Mouse (Mus musculus) spleen, postnatal 36 days (tissue): ENCODE results near the gene Ubr4.
"Not testable (repeated sequence)": the region's sequence is repeated elsewhere in the genome, so short reads cannot be mapped to it uniquely, and the experiment has no call there.

Source experiments
- DNase-seq, 2 experiments: peaks; one replicate each; pipeline ENCODE4 v3.0.0; 2022; ENCODE audit warnings: low spot score in 2 of 2, mixed read lengths in 1 of 2

Gene Ubr4

DNA sequence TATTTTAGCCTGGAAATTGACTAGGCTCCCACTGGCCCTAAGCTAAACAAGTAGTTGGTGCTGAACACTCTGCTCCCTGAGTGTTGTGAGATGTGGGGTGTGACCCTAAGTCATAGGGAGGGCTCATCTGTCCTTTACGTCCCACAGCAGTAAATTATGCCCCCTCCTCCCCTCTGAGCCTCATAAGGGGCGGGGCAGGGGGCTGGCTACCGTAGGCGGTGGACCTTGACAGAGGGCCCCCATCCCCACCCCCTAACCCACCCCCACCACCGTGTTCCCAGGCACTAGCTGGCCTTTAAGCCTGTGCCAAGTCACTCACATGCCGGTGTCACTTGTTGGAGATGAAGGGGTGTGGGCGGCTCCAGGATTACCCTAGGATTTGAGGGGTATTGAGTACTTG, 132.1 kb downstream of the Ubr4 start:
- DNase-seq, result no peak

DNA sequence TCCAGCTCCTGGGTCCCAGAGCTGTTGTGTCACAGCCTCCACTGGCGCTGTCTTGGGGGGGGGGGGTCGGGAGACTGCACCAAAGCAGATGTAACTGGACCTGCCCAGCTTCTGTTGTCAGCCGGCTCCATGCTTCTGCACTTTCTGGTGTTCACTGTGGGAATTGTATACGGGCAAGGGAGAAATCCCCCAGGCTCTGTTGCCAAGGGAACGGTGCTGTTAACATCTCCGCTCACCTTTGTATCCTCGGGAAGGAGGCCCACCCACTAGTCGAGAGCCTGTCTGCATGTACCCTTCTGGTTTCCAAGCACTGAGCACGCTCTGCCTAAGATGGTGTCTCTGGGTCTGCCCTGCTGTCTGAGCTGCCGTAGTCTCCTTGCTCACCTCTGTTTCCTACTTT, 134.7 kb downstream of the Ubr4 start:
- no peak for DNase-seq

DNA sequence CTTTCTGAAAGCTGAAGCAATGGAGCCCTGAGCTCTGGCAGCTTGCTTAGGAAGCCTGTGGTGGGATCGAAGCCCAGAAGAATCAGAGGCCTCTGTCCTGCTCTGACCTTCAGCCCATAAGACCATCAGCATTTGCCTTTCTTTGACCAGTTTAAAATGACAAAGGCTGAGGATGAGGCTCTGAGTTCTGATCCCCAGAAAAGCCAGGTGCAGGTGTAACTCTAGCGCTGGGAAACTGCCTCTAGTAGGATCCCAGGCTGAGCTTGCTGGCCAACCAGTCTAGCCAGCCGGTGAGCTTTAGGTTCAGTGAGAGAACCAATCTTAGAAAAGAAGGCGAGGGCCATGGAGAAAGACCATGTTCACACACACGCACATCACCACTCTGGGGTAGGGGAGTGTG, 135.9 kb downstream of the Ubr4 start:
- DNase-seq, result no peak

DNA sequence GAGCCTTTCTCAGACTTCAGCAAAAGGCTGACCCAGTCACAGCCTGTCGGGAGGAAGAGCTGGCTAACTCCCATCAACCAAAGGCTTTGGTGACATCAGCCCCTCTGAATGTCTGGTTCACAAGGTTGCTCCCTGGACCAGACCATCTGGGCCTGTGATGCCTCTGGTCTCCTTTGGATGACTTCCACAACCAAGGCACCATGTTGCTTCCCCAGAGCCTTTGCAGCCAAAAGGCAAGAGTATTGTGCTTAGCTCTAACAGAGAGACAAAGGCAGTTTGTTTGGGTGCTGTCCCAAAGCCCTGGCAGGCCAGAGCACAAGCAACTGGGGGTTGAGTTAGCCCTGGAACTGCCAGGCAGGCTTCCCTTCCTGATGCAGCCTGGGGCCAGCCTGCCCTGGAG, 137.5 kb downstream of the Ubr4 start:
- no peak for DNase-seq

DNA sequence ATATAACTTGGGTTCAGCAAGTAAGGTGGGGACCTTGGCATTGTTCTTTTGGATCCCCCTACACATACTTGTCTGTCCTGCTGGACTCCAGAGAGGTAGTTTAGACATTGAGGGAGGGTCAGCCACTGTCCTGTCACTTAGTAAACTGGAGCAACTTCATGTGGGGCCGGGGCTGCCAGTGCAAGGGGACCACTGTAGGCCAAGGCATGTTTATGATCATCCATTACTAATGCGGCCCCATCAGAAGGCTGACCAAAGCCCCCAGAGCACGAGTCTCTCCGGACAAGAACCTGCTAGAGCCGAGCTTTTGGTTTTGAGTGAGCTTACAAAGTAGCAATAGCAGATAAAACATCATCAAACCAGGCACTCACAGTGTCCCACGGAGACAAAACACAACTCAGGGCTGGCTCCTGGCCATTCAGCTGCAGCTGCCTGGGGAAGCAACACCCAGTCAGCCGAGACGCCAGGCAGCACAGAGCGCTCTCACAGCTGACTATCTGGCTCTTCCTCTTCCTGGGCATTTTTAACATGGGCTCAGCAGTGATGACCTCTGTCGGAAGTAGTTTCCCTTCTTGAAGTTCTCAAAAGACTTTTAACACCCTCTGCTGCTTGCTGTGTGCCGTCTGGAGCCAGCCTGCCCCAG, 138.1 kb downstream of the Ubr4 start:
- peak in 1 of 2 experiments; percentile 10 for DNase-seq

DNA sequence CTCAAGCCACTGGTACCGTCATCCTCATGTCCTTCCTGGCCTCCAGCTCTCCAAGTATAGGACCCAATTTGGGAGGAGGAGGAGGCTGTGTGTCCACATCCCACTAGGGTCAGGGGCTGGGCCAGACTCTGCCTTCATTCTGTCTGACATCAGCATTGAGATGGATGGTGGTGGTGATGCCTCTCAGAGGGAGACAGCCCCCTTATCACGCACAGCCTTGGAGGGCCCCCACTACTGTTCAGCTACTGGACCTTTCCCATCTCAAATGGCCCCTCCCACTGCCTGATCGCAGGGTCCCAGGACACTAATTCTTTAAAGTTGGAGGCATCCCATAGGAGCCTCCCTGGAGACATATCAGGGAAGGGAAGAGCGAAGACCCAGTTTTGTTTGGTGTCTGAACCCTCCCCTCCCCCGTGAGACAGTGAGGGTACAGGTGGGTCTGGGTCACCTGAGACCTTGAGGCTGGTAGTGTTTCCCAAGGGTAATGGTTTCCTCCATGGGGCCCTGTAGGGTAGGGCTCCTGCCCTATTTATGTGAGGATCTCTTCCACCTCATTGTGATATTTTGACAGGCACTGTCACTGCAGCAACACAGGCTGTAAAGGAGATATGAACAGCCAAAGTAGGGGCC, 139.2 kb downstream of the Ubr4 start:
- DNase-seq, result no peak

DNA sequence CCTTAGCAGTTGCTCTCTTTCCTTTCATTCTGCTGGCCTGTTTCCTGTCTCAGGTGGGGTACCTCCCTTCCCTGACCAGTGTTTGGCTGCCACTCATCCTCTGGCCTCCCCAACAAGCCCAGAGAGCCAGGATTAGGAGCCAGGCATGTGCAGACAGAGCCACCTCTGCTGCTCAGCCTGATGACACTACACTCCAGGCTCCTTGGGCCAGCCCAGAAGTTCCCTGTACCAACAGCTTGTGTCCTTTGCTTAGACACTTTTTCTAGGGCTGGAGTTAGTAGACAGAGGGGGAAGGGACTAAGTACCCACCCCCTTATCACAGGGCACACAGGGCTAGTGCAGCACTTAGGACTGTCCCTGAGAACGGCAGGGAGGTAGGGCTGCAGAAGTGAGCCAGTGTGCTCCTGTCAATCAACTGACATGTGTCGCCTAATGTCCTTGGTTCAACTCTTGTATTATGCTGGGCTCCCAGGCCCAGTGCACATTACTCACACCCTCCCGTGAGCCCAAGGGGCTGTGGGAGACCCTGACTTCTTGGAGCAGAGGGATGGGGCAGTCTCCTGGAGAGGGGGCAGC, 139.9 kb downstream of the Ubr4 start:
- no peak for DNase-seq

DNA sequence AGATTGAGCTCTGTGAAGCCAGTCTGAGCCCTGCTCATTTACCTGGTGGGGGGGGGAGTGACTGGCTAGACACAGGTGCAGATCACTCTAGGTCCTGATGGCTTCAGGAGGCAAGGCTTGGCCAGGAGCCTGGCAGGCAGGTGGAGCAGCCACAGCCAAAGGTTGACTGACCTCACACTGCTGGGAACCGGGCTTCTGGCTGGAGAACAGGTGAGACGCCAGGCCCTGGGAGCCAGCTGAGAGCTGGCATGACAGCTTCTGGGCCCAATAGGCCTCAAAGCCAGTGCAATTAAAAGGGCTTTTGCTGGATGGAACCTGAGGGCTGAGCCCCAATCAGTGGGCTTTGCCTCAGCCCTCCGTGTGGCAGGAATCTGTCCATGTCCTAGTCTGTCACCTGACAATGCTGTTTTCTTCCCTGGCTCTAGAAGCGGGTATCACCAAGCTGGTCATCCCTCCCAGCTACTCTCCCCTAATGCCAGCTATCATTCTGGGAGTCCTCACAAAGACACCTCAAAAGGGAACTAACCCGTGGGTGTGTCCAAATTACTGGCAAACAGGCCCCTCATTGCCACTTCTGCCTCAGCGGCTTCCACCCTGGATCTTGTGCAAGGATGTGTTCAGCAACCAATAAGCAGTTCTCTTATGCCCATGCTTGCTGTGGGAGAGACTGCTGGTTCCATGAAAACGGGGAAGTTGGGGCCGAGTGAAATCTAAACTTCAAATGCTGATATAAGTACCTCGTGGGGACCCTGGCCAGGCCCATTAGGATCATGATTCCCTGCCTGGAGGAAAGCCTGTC, 141.0 kb downstream of the Ubr4 start:
- peak; percentile 20 to 43 for DNase-seq

DNA sequence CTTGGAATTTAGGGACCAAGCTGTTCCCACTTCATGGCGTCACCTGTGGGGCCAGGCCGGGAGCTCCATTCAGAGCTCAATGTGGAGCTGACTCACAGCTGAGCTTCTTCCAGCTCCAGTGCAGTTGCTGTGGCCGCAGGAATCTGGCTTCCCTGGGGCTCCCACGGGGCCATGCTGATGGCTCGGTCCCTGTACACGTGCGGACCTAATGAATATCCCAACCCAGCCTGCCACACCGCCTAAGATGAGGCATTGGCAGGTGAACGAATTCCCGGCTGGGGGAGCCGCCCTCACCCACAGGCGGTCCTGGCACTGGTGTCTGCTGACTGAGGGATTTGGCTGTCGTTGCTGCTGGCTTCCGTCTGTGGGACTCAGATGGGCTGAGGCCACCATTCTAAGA, 148.4 kb downstream of the Ubr4 start:
- no peak for DNase-seq

DNA sequence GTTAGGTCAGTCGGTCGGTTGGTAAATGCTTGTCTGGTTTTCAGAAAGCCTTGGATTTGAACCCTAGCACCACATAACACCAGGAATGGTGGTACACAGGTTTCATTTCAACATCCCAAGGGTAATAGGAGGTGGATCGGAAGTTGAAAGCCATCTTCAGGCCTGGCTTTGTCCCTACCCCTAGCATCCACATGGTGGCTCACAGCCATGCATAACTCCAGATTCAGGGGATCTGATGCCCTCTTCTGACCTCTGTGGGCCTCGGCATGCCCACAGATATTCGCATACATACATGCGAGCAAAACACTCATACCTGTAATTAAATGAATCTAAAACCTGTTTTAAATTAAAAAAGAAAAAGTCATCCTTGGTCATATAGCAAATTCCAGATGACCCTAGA, 149.3 kb downstream of the Ubr4 start:
- DNase-seq, result no peak

DNA sequence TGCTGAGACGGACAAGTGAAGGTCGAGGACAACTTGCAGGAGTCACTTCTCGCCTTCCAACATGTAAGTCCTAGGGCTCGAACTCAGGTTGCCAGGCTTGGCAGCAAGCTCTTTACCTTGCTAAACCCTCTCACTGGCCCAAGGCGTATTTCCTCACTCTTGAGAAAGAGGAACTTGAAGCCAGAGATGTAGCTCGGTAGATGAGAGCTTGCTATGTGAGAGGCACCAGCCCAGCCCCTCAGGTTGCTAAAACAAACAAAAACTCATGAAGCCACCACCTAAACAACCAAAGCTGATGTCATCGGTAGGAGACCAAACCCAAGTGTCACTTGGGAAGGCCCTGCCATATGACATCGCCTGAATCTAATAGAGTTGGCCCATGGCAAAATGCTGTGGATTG, 151.5 kb downstream of the Ubr4 start:
- no peak for DNase-seq

DNA sequence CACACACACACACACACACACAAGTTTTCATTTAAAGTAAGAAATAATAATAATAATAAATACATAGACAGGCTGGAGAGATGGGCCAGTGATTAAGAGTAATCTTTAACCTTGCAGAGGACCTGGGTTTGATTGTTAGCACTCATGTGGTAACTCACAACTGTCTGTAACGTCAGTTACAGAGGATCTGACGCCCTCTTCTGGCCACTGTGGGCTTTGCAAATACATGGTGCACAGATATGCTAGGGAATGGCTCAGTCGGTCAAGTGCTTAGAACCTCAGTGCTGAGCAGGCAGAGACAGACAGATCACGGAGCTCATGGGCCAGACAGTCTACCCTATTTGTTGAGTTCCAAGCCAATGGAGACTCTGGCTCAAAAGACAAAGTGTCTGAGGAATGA, 153.3 kb downstream of the Ubr4 start:
- no peak for DNase-seq

DNA sequence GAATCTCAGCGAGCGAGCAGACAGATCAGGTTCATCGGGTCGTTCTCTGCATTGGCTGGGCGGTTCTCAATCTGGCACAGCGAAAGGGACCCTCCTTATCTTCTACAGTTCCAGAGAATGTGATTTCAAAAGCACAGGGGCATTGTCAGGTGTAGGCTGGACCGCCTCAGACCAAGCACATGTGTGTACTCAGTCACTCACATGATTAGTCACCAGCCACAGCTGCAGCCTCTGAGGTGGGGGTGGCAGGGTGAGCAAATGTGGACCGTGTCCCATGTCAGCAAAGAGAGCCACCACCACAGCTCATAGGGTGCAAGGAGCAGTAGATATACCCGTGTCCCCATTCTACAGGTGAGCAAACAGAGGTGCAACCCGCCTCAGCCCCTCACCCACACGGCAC, 154.3 kb downstream of the Ubr4 start:
- no peak for DNase-seq

DNA sequence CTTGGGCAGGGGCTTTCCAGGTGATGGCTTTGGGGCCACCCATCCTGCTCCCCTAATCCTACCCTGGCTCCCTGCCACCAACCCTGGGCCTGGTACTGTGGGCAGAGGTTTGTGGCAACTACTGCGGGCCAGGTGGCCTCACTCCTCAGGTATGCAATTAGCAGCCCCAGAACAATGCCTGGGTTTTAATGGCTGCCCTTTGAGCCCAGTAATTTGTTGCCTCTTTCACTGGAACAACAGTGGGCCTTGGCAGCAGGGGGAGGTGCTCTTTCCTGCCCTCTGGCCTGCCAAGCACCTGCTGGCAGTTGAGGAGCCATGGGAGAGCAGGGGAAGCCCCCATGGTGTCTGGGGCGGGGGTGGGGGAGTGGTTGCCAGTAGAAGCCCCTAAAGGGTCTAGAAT, 156.7 kb downstream of the Ubr4 start:
- DNase-seq, result no peak

DNA sequence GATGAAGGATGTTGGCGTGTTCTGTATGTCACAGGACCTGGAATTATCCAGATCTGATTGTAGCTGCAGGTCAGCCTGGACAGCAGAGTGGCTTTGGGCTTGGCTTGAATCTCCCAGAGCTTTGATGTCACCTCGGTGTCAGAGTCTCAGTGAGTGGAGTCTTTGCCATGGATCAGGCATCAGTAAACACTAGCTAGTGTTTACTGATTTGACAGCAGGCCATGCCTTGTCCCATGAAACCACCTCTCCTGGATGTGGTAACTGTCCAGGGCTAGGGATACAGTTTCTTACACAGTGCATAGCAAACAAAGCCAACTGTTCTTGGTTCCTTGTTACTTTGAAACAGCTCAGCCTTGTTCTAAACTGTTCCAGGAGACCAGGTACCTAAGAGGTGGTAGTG, 159.1 kb downstream of the Ubr4 start:
- DNase-seq, result no peak

DNA sequence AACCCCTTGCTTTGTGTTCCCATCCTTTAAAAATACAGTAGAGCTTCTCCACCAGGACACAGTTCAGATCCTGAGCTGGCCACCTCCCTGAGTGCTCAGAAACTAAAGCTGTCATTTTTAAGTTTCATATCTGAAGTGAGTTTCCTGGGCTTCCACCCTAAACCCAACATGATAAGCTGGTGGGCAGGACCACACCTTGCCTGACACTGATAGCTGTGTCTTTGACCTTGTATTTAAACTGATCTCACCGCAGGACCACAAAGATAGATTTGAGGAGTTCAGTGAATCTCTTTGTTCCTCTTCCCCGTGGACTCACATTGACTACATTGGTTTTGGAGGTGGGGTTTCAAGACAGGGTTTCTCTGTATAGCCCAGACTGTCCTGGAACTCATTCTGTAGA, 160.6 kb downstream of the Ubr4 start:
- no peak for DNase-seq

DNA sequence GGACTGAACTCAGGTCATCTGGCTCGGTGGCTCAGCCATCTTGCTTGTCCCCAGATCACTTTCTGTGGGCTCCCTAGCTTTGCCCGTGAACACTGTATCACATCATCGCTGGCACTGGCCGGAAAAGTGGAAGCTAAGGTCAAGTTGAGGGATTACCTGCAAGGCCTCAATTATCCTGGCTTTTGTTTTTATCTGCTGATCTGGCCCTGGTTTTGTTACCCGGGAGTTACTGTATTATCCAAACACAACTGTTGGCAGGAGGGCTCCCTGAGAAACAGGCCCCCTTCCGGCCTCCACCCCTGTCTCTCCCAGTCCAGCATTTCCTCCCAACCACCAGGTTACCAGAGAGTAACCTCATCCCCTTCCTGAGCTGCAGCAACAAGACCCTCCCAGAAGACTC, 166.8 kb downstream of the Ubr4 start:
- no peak for DNase-seq

DNA sequence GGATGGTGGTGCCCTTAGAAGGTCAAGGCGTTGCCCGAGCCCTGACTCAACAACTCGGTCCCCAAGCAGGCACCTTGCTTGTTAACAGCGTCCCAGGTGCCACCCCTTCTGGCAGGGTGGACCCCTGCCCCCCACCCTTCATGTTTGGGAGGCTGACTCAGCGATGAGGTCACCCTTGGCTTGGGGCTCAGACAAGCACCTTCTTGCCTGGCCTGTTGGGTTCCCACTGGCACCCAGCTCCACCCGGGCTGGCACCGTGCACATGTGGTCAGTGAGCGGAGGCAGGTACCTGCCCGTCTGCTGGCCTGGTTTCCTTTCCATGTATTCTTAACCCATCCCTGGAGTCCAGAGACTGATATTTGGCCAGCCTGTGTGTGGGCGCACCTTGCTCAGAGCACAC, 169.5 kb downstream of the Ubr4 start:
- DNase-seq, result no peak

DNA sequence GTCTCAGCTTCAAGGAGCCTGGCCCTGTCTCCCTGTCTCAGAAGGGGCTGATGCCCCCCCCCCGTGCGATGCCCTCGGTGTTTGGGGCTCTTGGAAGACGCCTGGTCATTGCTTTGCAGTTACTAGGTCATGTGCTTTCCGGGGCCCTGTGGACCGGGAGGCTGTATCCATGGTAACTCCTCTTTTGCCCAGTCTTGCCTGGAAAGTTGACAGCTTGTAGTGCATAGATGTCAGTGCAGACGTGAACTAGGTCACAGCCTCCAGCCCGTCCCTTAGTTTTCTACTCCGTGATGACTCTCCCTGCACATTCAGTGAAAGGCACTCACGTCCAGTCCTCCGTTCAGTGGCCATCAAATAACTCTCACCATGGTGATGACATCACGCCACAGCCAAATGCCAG, 174.1 kb downstream of the Ubr4 start:
- DNase-seq, result no peak

DNA sequence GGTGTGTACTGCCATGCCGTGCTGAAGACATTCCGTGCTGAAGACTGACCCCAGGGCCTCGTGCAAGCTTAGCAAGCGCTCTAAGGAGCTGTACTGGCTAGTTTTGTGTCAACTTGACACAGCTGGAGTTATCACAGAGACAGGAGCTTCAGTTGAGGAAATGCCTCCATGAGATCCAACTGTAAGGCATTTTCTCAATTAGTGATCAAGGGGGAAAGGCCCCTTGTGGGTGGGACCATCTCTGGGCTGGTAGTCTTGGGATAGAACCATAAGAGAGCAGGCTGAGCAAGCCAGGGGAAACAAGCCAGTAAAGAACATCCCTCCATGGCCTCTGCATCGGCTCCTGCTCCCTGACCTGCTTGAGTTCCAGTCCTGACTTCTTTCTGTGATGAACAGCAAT, 177.8 kb downstream of the Ubr4 start, which contains the start of gene Iffo2:
TSS of gene Iffo2 (plus strand) at position 301 of the 400 bp plus-strand sequence.
- DNase-seq, result not testable (repeated sequence)

DNA sequence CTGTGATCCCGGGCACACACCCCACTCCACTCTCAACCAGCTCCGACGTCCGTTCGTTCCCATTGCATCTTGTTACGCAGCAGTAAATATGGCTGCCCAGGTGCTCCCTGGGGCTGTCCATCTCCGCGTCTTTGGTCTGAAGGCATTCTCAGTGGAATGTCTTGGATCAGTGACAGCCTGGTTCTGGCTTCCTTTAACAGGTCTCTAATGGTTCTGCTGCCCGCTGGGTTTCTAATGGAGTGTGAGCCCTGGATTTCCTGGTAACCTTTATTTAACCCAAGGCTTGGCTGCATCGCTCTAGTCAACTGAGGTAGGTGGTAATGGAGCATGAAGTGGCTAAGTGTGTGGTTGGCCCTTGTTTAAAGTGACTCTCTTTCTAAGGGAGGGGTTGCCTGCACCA, 179.7 kb downstream of the Ubr4 start:
- DNase-seq, result no peak

DNA sequence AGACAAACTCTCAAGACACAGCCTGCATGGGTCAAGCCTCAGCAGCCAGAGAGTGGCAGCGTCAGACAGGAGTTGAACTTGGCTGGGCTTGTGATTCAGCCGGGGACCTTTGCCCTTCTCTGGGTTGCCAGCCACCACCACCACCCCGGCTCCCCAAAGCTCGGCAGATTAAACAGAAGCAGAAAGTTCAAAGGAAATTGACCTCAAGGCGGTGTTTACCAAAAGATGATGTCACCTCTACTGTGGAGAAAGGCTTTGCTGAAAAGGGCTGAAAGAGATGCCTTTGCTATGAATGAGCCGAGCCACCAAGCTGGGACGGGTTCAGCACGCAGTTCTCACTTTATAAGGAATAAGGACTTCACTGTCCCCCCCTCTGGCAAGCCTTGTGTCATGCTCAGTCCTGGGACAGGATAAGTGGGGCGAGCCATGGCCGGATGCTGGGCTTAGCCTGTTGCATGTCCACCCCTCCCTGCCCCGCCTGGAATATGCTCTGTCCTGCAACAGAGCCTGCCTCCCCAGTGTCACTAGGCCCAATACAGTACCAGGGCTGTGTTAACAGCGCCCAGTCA, 182.8 kb downstream of the Ubr4 start:
- DNase-seq, result no peak
